Mouse (Mus musculus): Measurements from ENCODE around the gene 4933427D14Rik. TPM values are rescaled to one million over a fixed set of nuclear protein-coding genes. Genes with fewer than 3 reads are reported as not detected.

4933427D14Rik gene
- polyA plus RNA-seq, 1 experiment = 33.1 TPM

DNA sequence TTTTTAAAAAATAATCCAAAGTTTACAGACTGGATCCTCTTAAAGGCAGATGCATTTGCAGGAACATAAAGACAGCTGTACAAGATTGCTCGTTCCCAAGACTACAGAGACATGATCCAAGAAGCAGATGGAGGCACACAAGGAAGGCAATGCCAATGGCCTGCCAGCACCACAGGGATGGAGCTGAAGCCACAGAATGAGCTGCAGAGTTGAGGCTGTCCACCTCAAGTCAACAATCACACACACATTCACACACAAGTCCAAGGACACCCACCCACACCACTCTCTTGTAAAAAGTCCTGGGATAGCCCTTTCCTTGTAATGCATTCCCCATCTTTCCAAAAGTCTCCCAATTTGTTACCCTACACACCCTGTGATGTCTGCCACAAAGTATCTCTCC lies 3.8 kb downstream of the 4933427D14Rik start:
- Histone ChIP-seq H3K4me1 (ENCODE audit: control insufficient read depth, insufficient read depth, low read length) (peaks cover 13% of the 10 kb centered on the region), H3K27ac (ENCODE audit: control insufficient read depth, insufficient read depth, low read depth, low read length) (no peak overlapping the region), H3K36me3 (ENCODE audit: control insufficient read depth, insufficient read depth, low read length) (peaks cover under 1% of the 10 kb centered on the region; the same call in 1 of the 2 replicates), H3K27me3 (ENCODE audit: control insufficient read depth, insufficient read depth, low read length) (no peaks in the 10 kb centered on the region), H3K4me3 (ENCODE audit: control insufficient read depth, low read depth, low read length) (no peak overlapping the region)
- TF ChIP-seq POLR2A (IDR thresholded peaks at IDR 0.05; ENCODE audit: control insufficient read depth, low read depth, low read length) (no peak), CTCF (IDR thresholded peaks at IDR 0.05; ENCODE audit: control insufficient read depth, insufficient read depth, insufficient replicate concordance, low read depth, low read length) (no peak)

DNA sequence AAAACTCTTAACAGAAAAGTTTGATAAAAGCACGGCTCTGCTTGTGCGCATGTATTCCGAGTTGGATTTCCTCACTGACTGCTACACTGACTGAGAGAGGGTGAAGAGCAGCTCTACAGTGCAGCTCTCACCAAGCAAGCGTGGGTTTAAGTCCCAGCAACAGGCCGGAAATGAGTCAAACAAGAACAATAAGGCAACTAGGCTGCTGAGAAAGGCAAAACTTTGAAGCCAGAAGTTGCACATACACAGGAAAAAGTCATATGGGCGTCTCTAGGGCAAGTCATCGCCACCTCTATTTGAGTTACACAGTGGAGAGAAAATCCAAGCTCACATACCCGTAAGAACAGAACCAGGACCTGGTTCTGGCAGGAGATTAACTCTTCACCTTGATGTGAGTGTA lies 10.8 kb downstream of the 4933427D14Rik start:
- TF ChIP-seq POLR2A (IDR thresholded peaks at IDR 0.05; ENCODE audit: control insufficient read depth, low read depth, low read length) (no peak), CTCF (IDR thresholded peaks at IDR 0.05; ENCODE audit: control insufficient read depth, insufficient read depth, insufficient replicate concordance, low read depth, low read length) (no peak)
- H3K4me1 ChIP-seq (ENCODE audit: control insufficient read depth, insufficient read depth, low read length) = no peaks in the 10 kb centered on the region
- H3K4me3 ChIP-seq (ENCODE audit: control insufficient read depth, low read depth, low read length) = no peak overlapping the region
- H3K27ac ChIP-seq (ENCODE audit: control insufficient read depth, insufficient read depth, low read depth, low read length) = no peak overlapping the region
- H3K27me3 ChIP-seq (ENCODE audit: control insufficient read depth, insufficient read depth, low read length) = no peaks in the 10 kb centered on the region
- peaks cover 3% of the 10 kb centered on the region for H3K36me3 ChIP-seq (ENCODE audit: control insufficient read depth, insufficient read depth, low read length)

DNA sequence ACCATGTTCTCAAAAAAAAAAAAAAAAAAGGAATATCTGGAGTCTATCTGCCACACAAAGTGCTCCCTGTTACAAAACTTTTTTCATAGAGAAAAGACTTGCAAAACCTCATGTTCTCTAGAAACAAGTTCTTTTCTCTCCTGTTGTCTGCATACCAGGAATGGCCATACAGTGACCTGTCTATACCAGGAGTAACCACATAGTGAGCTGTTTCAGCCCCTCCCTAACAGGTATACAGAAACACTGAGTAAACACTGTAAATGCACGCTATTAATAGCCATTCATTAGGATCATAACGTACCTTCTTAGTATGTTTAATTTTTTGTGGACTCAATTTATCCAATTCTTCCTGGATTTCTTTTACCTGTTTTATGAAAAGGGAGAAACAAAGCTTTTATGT lies 13.0 kb downstream of the 4933427D14Rik start:
- no peak overlapping the region for H3K4me3 ChIP-seq (ENCODE audit: control insufficient read depth, low read depth, low read length)
- H3K27me3 ChIP-seq (ENCODE audit: control insufficient read depth, insufficient read depth, low read length) = no peaks in the 10 kb centered on the region
- no peaks in the 10 kb centered on the region for H3K4me1 ChIP-seq (ENCODE audit: control insufficient read depth, insufficient read depth, low read length)
- H3K27ac ChIP-seq (ENCODE audit: control insufficient read depth, insufficient read depth, low read depth, low read length) = no peak overlapping the region
- H3K36me3 ChIP-seq (ENCODE audit: control insufficient read depth, insufficient read depth, low read length) = peaks cover 3% of the 10 kb centered on the region
- TF ChIP-seq POLR2A (IDR thresholded peaks at IDR 0.05; ENCODE audit: control insufficient read depth, low read depth, low read length) (no peak), CTCF (IDR thresholded peaks at IDR 0.05; ENCODE audit: control insufficient read depth, insufficient read depth, insufficient replicate concordance, low read depth, low read length) (no peak)

DNA sequence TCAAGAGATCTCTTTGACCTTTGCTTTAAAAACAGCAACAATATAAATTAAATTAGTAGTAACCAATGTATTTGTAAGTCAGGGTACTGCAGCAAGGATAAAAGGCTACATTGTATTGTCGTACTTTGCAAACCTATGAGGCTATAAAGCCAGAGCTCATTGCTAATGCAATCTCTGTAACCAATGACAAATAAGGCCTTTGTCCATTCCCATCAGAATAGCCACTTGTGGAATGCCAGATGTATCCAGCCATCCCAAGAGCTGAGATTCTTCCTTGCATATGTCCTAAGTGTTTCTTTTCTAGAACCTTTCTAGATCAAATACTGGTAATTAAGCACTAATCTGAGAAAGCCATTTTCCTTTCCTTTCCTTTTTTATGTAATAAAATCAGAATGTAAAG lies 16.4 kb downstream of the 4933427D14Rik start:
- H3K4me3 ChIP-seq (ENCODE audit: control insufficient read depth, low read depth, low read length) = no peak overlapping the region
- H3K27ac ChIP-seq (ENCODE audit: control insufficient read depth, insufficient read depth, low read depth, low read length) = no peak overlapping the region
- no peaks in the 10 kb centered on the region for H3K27me3 ChIP-seq (ENCODE audit: control insufficient read depth, insufficient read depth, low read length)
- TF ChIP-seq POLR2A (IDR thresholded peaks at IDR 0.05; ENCODE audit: control insufficient read depth, low read depth, low read length) = no peak
- TF ChIP-seq CTCF (IDR thresholded peaks at IDR 0.05; ENCODE audit: control insufficient read depth, insufficient read depth, insufficient replicate concordance, low read depth, low read length) = no peak
- peaks cover 2% of the 10 kb centered on the region for H3K36me3 ChIP-seq (ENCODE audit: control insufficient read depth, insufficient read depth, low read length)
- no peaks in the 10 kb centered on the region for H3K4me1 ChIP-seq (ENCODE audit: control insufficient read depth, insufficient read depth, low read length)

DNA sequence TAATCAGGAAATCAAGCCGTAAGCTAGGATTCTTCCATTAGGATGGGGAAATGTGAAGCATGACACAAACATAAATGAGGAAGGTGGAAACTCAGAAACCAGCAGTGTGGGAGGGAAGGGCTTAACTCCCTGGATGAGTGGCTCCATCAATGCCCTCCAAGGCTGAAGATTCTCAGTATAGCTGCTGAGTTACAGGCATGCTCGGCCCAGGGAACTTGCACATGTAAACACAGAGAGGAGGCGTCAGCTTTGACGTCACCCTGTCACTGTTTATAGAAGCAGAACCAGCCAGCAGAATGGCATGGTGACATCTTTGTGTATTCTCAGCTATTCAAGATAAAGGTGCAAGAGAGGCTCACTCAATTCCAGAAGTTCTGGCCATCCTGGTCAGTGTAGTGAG lies 23.0 kb downstream of the 4933427D14Rik start:
- Histone ChIP-seq H3K27ac (ENCODE audit: control insufficient read depth, insufficient read depth, low read depth, low read length) (no peak overlapping the region), H3K36me3 (ENCODE audit: control insufficient read depth, insufficient read depth, low read length) (peaks cover 4% of the 10 kb centered on the region), H3K4me1 (ENCODE audit: control insufficient read depth, insufficient read depth, low read length) (no peaks in the 10 kb centered on the region), H3K27me3 (ENCODE audit: control insufficient read depth, insufficient read depth, low read length) (no peaks in the 10 kb centered on the region), H3K4me3 (ENCODE audit: control insufficient read depth, low read depth, low read length) (no peak overlapping the region)
- TF ChIP-seq POLR2A (IDR thresholded peaks at IDR 0.05; ENCODE audit: control insufficient read depth, low read depth, low read length) (no peak), CTCF (IDR thresholded peaks at IDR 0.05; ENCODE audit: control insufficient read depth, insufficient read depth, insufficient replicate concordance, low read depth, low read length) (no peak)

DNA sequence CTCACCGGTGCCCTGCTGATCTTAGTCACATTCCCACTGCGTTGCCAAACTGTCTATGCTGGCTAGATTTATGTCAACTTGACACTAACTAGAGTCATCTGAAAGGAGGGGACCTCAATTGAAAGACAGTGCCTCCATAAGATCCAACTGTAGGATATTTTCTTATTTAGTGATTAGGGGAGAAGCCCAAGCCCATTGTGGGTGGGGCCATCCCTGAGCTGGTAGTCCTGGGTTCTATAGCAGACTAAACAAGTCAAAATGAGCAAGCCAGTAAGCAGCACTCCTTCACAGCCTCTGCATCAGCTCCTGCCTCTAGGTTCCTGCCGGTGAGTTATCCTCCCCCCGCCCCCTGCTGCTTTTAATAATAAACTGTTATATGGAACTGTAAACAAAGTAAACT lies 26.1 kb downstream of the 4933427D14Rik start:
- Histone ChIP-seq H3K4me1 (ENCODE audit: control insufficient read depth, insufficient read depth, low read length) (no peaks in the 10 kb centered on the region), H3K27ac (ENCODE audit: control insufficient read depth, insufficient read depth, low read depth, low read length) (no peak overlapping the region), H3K27me3 (ENCODE audit: control insufficient read depth, insufficient read depth, low read length) (no peaks in the 10 kb centered on the region), H3K4me3 (ENCODE audit: control insufficient read depth, low read depth, low read length) (no peak overlapping the region), H3K36me3 (ENCODE audit: control insufficient read depth, insufficient read depth, low read length) (peaks cover 3% of the 10 kb centered on the region)
- TF ChIP-seq CTCF (IDR thresholded peaks at IDR 0.05; ENCODE audit: control insufficient read depth, insufficient read depth, insufficient replicate concordance, low read depth, low read length) (no peak), POLR2A (IDR thresholded peaks at IDR 0.05; ENCODE audit: control insufficient read depth, low read depth, low read length) (no peak)

DNA sequence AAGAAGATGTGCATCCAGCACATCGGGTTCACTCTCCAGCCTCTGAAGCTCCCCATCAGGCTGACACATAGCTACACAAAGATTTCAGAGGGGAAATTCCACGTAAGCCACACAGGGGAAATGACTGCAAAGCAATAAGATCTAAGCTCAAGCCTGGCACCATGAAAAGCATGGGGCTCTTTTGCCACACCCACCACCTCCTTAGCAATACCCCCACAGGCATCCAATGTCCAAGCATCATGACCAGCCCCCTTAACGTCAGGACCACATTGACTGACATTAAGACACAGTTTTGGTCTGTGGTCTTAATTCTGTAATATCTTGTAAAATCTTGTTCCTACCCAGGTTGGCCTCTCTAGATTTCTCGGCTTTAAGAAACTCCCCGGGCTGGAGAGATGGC lies 26.7 kb downstream of the 4933427D14Rik start:
- TF ChIP-seq POLR2A (IDR thresholded peaks at IDR 0.05; ENCODE audit: control insufficient read depth, low read depth, low read length) = no peak
- TF ChIP-seq CTCF (IDR thresholded peaks at IDR 0.05; ENCODE audit: control insufficient read depth, insufficient read depth, insufficient replicate concordance, low read depth, low read length) = no peak
- no peaks in the 10 kb centered on the region for H3K4me1 ChIP-seq (ENCODE audit: control insufficient read depth, insufficient read depth, low read length)
- peaks cover 5% of the 10 kb centered on the region for H3K36me3 ChIP-seq (ENCODE audit: control insufficient read depth, insufficient read depth, low read length)
- no peak overlapping the region for H3K4me3 ChIP-seq (ENCODE audit: control insufficient read depth, low read depth, low read length)
- no peaks in the 10 kb centered on the region for H3K27me3 ChIP-seq (ENCODE audit: control insufficient read depth, insufficient read depth, low read length)
- H3K27ac ChIP-seq (ENCODE audit: control insufficient read depth, insufficient read depth, low read depth, low read length) = no peak overlapping the region

DNA sequence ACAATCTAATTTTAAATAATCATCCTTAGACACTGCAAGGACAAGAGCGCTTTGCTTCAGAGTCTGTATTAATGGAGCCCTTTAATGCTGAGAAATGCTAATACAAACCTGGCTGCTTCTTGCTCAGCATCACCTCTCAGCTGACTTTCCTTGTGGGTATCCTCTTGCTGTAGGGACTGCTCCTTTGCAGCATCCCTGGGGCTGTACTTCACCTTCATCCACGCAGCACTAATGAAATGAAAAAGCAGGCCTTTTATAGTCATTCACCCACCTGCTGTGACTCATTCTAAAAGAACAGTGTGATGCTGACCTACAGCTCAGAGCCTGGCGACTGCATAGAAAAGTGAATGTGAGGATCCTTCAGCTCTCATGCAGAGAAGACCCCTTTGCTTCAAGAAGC lies 30.7 kb downstream of the 4933427D14Rik start:
- H3K4me1 ChIP-seq (ENCODE audit: control insufficient read depth, insufficient read depth, low read length) = no peaks in the 10 kb centered on the region
- no peak overlapping the region for H3K4me3 ChIP-seq (ENCODE audit: control insufficient read depth, low read depth, low read length)
- no peak for TF ChIP-seq POLR2A (IDR thresholded peaks at IDR 0.05; ENCODE audit: control insufficient read depth, low read depth, low read length)
- no peak for TF ChIP-seq CTCF (IDR thresholded peaks at IDR 0.05; ENCODE audit: control insufficient read depth, insufficient read depth, insufficient replicate concordance, low read depth, low read length)
- peaks cover 5% of the 10 kb centered on the region for H3K36me3 ChIP-seq (ENCODE audit: control insufficient read depth, insufficient read depth, low read length)
- no peaks in the 10 kb centered on the region for H3K27me3 ChIP-seq (ENCODE audit: control insufficient read depth, insufficient read depth, low read length)
- no peak overlapping the region for H3K27ac ChIP-seq (ENCODE audit: control insufficient read depth, insufficient read depth, low read depth, low read length)

All from testis, adult 2 months (tissue).